Mouse (Mus musculus) Patski (cell line): ENCODE measurements around the gene Azin2. TPM values are rescaled to one million over a fixed set of nuclear protein-coding genes. Genes with fewer than 3 reads are reported as not detected.

Source experiments
- ATAC-seq: fragments of 100-300 bp; one replicate; pipeline ENCODE4 v1.8.0; 2021
- CTCF ChIA-PET: fragments of 350-600 bp; sonication (Branson Sonifier 250); formaldehyde crosslinking; loops from one replicate; lab custom pipeline; 2022; ENCODE audit warnings: inconsistent platforms; lab: Charles Lee
- POLR2A ChIA-PET: fragments of 350-600 bp; sonication (Branson Sonifier 250); formaldehyde crosslinking; loops from one replicate; lab custom pipeline; 2022; ENCODE audit warnings: antibody characterized with exemption, inconsistent platforms; lab: Charles Lee
- DNase-seq: peaks from one replicate; pipeline ENCODE4 v3.0.0-alpha.2; 2011; ENCODE audit warnings: low read depth, low spot score
- H3K27me3 ChIP-seq: fragments of 371-371 bp; one replicate; pipeline ENCODE4 v1.5.1; 2021
- CTCF ChIP-seq: fragments of 100-300 bp; IDR thresholded peaks from one replicate; pipeline ENCODE4 v1.5.1; 2021
- in situ Hi-C: fragments of 300-500 bp; cut with MboI; formaldehyde crosslinking; loops from 3 replicates; pipeline ENCODE4 v1.11.1; 2018; ENCODE audit warnings: low pct_unique_long_range_greater_than_20kb, mixed read lengths
- polyA plus RNA-seq: library from polyadenylated mRNA; unstranded; gene quantifications from one replicate; pipeline ENCODE4 v1.2.3, GENCODE M21; 2021

Azin2 gene
- polyA plus RNA-seq, 1 experiment from 2014 or later, result 18.0 TPM

DNA sequence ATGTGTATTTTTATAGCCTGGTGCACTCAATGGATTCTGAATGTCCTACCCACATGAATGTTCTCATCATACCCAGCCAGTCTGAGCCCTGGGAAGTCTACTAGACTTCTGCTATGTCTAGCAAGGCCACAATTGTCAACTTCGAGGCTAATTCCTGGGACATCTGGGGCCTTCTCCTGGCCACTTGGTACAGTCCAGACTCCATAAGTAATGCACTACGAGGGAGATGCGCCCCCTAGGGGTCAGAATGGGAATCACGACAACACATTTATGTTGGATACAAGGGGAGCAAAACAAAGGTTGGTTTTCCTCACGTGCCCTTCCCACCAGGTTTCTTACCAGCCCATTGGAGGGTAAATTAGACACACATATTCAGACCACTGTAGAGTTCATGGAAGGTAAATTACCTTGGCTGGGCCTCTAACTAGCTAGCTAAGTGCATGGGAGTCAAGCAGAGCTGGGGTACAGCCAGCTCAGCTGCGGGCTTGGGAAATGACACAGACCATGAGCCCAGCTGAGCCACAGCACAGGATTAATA is 14.0 kb downstream of the Azin2 start:
- H3K27me3 ChIP-seq, result no peaks in the 10 kb centered on the region
- no peak for DNase-seq
- TF ChIP-seq CTCF, result peak; percentile 70
- POLR2A ChIA-PET, result no interaction called here
- ATAC-seq, result no peak
- in situ Hi-C loops, result no loop called here
- CTCF ChIA-PET, result interaction anchor here (0.9 kb wide), 1 partner anchor 40 kb away, joined by 3 read pairs; no protein-coding TSS in a partner anchor

DNA sequence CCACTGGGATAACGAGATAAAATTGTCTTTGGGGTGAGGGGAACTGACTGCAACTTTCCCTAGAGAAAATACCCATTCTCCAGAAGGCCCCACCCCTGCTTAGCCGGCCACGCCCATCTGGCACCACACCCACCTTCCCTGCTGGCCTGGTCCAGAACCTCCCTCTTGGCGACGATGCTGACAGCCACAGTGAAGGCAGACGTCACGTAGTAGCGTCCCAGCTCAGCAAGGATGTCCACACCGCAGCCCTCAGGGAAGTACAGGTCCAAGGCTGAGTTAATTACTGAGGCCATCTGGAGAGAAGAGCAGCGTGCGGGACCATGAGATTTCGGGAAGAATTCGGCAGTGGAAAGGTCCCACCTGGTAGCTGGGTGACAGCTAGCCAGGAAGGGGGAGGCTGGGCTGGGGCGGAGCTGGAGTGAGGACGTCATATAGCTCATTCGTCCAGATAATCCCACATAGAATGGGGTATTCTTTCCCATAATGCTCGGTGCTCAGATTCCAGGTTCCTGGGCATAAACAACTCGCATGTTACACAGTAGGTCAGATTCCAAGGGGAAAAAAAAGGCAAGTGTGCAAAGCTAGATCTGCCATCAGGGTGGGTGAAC is 14.8 kb downstream of the Azin2 start:
- POLR2A ChIA-PET, result no interaction called here
- in situ Hi-C loops, result no loop called here
- H3K27me3 ChIP-seq, result no peaks in the 10 kb centered on the region
- TF ChIP-seq CTCF, result no peak
- ATAC-seq, result no peak
- CTCF ChIA-PET, result no interaction called here
- no peak for DNase-seq

DNA sequence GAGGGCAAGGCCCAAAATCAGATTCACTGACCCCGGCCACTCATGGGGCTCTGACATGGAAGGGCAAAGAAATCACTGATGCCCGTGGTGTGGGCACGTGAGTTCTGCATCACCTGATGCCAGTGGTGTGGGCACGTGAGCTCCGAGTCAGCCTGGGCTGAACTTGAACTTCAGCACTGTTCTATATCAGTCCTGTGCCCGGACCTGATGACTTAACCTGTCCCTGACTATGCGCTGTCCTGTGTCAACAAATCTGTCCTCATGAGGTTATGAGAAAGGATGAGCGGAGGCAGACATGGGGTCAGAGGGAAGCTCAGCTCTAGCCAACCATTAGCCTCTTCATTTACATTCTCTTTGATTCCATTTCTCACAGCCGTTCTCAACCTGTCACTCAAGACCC is 15.5 kb downstream of the Azin2 start:
- ChIA-PET CTCF (no interaction called here), POLR2A (no interaction called here)
- in situ Hi-C loops, result no loop called here
- no peak for DNase-seq
- no peak for TF ChIP-seq CTCF
- H3K27me3 ChIP-seq, result no peaks in the 10 kb centered on the region
- no peak for ATAC-seq

DNA sequence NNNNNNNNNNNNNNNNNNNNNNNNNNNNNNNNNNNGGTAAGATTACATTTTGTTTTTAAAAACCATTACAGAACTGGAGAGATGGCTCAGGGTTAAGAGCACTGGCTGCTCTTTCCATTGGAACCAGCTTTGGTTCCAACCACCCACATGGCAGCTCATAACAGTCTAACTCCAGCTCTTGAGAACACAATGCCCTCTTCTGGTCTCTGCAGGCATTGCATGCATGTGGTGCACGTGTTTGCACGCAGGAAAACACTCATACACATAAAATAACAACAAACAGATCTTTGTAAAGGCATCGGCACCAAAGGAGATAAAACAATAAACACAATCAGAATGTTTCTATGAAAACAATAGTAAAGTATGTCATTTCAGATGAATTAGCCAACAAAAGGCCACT is 19.9 kb downstream of the Azin2 start:
- ChIA-PET CTCF (no interaction called here), POLR2A (no interaction called here)
- no peaks in the 10 kb centered on the region for H3K27me3 ChIP-seq
- in situ Hi-C loops, result no loop called here
- TF ChIP-seq CTCF, result no peak
- ATAC-seq, result no peak
- no peak for DNase-seq

DNA sequence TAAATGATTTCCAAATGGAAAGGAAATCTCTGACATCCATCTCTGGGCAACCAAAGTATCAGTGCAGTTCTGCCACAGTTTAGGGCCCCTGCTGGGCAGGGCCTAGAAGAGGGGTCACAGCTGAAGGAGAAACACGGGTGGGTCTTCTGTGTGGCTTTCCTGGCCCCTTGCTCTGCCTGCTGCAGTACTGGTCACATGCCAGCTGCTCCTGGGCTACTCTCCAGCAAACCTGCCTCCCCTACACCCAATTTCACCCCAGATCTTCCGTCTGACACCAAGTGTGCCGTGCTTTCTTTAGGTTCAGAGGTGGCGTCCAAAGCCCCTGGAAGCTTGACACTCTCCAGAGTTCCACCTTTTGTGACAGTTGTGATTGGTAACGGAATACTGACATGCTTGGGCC is 26.6 kb downstream of the Azin2 start:
- no peak for TF ChIP-seq CTCF
- in situ Hi-C loops, result no loop called here

DNA sequence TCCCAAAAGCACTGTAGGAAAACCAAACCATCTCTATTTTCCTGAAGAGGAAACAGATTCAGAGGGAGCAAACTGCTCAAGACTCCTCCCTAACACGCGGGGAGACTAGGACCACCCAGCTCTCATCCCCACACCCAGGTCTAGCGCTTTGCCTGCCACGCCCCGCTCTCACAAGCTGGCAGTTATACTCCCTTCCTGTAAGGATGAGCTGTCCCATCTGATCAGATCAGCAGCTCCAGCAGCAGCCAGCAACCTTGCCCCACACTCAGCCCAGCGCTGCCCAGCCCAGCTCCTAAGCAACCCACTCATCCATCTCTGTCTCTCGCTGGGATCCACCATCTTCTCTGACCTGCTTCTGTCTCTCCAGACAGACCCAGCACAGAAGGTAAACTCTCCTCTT is 29.5 kb downstream of the Azin2 start:
- POLR2A ChIA-PET, result no interaction called here
- no peak for ATAC-seq
- CTCF ChIA-PET, result no interaction called here
- no peak for DNase-seq
- H3K27me3 ChIP-seq, result no peaks in the 10 kb centered on the region
- in situ Hi-C loops, result no loop called here
- TF ChIP-seq CTCF, result no peak

More for the DNA sequence above, 26.6 kb downstream of the Azin2 start:
- ATAC-seq (no peak), DNase-seq (no peak)
- CTCF ChIA-PET, result no interaction called here
- no peaks in the 10 kb centered on the region for H3K27me3 ChIP-seq
- POLR2A ChIA-PET, result no interaction called here

DNA sequence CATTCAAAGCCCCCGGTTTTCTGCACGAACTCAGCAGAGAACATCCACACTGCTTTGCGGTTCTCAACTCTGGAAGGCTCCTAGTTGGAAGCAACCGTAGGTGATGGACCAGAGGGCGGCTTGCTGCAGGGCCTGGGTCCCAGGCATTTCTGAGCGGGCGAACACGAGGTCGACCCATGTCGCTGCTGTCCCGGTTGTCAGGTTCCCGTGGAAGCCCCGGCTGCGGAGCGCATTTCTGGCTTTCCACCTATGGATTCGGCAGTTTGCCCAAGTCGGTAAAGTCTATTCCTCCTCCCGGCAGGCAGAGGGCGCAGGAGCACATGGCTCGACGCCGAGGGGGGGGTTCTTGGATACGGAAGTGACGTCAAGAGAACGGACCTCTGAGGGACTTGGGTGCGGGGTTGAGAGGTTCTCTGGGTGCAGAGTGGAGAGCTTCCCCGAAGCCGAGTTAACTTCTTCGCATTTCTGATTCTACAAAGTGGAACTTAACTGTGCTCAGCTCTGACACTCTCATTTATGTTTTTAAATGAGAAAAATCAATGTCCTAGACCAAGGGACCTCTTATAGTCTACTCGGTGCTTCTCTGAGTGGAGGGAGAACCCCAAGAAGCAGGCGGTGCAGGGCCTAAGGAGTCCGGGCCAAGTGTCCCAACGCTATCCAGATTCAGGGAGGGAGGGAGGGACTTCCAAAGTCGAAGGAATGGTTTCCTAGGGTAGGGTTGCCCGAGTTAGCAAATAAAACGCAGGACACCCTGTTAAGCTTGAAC is 37.2 kb downstream of the Azin2 start:
- CTCF ChIA-PET, result interaction anchor here (0.7 to 1.5 kb wide), 2 partner anchors 13 to 32 kb away, joined by 3 to 4 read pairs; no protein-coding TSS in a partner anchor
- H3K27me3 ChIP-seq, result no peaks in the 10 kb centered on the region
- in situ Hi-C loops, result no loop called here
- ATAC-seq (peak; percentile 26), DNase-seq (no peak)
- POLR2A ChIA-PET, result interaction anchor here (0.6 to 1.2 kb wide), 2 partner anchors 9 to 239 kb away, joined by 3 read pairs; no protein-coding TSS in a partner anchor
- TF ChIP-seq CTCF, result peak; percentile 81

DNA sequence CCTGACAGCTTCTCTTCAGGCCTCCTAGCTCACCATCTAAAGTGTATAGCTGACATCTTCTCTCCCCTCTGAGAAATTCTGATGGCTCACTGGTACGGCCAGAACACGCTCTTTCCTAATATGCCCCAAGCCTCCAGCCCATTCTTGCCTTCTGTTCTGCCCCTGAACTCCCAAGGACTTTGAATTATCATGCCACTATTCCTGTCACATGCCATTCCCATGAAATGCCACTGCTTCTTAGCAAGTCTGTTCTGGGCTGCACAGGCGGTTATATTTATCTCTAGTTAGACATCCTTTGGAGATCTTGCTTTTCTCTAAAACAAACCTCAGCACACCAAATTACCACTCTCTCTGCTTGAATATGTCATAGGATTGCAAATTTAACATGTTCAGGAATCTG is 38.6 kb downstream of the Azin2 start:
- no peak for TF ChIP-seq CTCF
- ATAC-seq (no peak), DNase-seq (no peak)
- no peaks in the 10 kb centered on the region for H3K27me3 ChIP-seq
- in situ Hi-C loops, result no loop called here
- POLR2A ChIA-PET, result interaction anchor here (0.5 kb wide), 1 partner anchor 39 kb away, joined by 3 read pairs; no protein-coding TSS in a partner anchor
- CTCF ChIA-PET, result no interaction called here

DNA sequence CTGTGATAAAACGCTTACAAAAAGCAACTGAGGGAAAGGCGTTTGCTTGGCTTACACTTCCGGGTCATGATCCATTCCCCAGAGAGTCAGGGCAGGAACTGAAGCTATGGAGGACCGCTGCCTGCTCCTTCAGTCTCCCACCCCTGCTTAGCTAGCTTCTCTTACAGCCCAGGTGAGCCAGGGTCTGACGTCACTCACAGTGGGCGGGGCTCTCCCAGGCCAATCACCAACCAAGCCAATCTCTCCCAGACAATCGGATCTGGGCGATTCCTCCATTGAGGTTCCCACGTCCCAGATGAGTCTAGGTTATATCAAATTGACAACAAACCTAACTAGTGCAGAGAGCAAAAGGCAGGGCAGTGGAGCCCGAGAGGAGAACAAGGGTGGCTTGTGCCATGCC is 43.1 kb downstream of the Azin2 start:
- no peak for TF ChIP-seq CTCF
- ChIA-PET CTCF (no interaction called here), POLR2A (no interaction called here)
- DNase-seq (no peak), ATAC-seq (no peak)
- H3K27me3 ChIP-seq, result no peaks in the 10 kb centered on the region
- in situ Hi-C loops, result no loop called here

DNA sequence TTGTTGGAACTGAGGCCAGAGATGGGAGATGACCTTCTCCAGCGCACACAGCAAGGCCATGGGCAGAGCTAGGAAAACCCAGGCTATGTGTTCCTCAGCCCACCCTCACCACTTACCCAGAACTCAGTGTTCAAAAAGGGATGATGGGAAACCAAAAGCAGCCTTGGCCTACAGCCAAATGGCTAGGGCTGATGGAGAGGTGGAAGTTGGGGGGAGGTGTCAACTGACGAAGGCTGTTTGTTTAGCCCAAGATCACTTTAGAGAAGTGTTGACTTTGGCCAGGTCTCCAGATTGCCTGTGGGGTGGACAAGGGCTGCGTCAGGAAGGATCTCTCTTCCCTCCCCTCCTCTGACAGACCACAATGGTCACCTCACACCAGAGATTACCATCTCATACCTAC is 44.1 kb downstream of the Azin2 start:
- in situ Hi-C loops, result no loop called here
- ATAC-seq (no peak), DNase-seq (no peak)
- TF ChIP-seq CTCF, result no peak
- ChIA-PET POLR2A (no interaction called here), CTCF (no interaction called here)
- no peaks in the 10 kb centered on the region for H3K27me3 ChIP-seq

DNA sequence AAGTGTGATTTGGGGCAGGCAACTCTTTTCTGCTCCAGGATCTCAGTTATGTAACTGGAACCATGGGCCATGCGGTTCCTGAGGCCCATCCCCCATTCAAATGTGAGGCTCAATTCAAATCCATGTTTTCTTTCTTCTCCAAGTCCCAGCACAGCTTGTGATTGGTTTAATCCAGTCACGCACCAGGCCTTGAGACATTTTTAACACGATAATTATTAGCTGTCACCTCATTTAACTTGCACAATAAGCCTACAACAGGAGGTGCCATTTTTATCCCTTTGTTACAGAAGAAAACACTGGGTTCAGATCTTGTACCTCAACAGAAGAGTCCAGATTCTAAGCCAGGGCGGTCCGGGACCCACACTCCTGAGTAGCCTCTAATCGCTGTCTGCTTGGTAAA is 44.5 kb downstream of the Azin2 start:
- POLR2A ChIA-PET, result no interaction called here
- no peaks in the 10 kb centered on the region for H3K27me3 ChIP-seq
- TF ChIP-seq CTCF, result no peak
- DNase-seq, result no peak
- CTCF ChIA-PET, result no interaction called here
- in situ Hi-C loops, result no loop called here
- no peak for ATAC-seq
